Mouse (Mus musculus): ENCODE results near the gene Hbb-bh2.
"Not testable (repeated sequence)": the region's sequence is repeated elsewhere in the genome, so short reads cannot be mapped to it uniquely, and the experiment has no call there.

Hbb-bh2 gene

DNA sequence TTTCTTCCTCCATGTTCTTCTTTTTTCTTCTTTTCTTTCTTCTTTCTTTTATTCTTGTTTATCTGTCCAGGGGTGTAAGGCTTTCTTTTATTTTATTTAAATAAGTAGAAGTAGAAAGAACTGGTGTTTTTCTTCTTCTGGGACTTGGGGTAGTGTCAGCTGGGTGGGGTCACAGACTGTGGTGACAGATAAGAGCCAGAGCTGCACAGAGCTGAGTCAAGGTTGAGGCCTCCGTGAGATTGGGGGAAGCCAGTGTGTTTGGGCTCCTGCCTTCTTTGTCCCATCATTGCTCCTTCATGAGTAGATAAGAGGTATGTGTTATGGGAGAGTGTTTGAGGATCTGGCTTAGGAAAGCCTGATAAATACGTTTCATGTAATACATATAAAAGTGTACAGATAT is 18.8 kb upstream of the Hbb-bh2 start:
- TF ChIP-seq CTCF (conservative IDR thresholded peaks at IDR 0.05; ENCODE audit: low read length) (no peak), POU5F1 (IDR thresholded peaks at IDR 0.05; ENCODE audit: borderline replicate concordance, low read length) (no peak), NANOG (IDR thresholded peaks at IDR 0.05; ENCODE audit: borderline replicate concordance, low read length) (no peak)
- H3K27me3 ChIP-seq (ENCODE audit: insufficient read depth, low read length), result no peaks in the 10 kb centered on the region
- no peaks in the 10 kb centered on the region for H3K9me3 ChIP-seq (ENCODE audit: low read length)
- H3K4me1 ChIP-seq (replicated peaks; ENCODE audit: low read depth, low read length), result peaks cover 10% of the 10 kb centered on the region
- no peak overlapping the region for H3K4me3 ChIP-seq (replicated peaks; ENCODE audit: low read length)
- no peaks in the 10 kb centered on the region for H3K36me3 ChIP-seq (ENCODE audit: insufficient read depth, low read length)

DNA sequence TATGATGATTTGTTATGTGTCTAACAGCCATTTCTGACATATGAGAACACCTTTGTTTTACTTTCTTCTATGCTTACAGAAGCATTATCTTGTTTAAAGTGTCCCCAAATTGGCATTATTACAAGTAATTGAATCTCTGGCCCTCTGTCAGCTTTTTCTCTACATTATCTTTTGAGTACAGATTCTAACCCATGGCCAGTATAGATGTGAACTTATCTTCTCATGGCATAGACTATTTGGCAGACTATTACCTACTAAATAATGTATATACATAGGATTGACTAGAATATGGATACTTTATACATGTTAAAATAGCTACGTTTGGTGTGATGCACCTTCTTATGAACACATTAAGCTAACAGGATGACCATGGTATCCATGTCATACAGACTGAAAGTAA is 14.3 kb upstream of the Hbb-bh2 start:
- H3K9me3 ChIP-seq (ENCODE audit: low read length), result no peaks in the 10 kb centered on the region
- H3K4me1 ChIP-seq (replicated peaks; ENCODE audit: low read depth, low read length), result no peaks in the 10 kb centered on the region
- H3K27me3 ChIP-seq (ENCODE audit: insufficient read depth, low read length), result no peaks in the 10 kb centered on the region
- no peak overlapping the region for H3K4me3 ChIP-seq (replicated peaks; ENCODE audit: low read length)
- TF ChIP-seq NANOG (IDR thresholded peaks at IDR 0.05; ENCODE audit: borderline replicate concordance, low read length), result no peak
- no peaks in the 10 kb centered on the region for H3K36me3 ChIP-seq (ENCODE audit: insufficient read depth, low read length)

DNA sequence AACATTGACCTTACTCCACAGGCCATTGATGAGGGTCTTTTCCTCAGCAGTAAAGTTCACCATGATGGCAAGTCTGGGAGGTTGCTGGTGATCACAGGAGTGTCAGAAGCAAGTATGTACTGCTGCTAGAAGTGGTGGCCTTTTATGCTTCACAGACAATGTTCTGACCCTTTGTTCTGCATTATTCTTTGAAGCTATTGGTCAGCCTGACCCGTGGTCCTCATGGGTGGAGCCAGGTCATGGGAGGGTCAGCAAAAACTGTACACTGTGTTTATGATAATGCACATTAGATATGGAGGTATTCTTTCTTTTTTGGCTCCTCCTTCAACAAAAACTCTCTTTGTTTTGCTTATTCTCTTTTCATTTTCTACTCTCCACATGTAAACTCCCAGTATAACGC is 12.8 kb upstream of the Hbb-bh2 start, which contains the start of gene Hbb-y:
Gene Hbb-y, minus strand, starts transcription at position 127 of the 400 bp plus-strand sequence.
- Histone ChIP-seq H3K4me3 (replicated peaks; ENCODE audit: low read length) (no peak within 1 kb of the TSS), H3K4me1 (replicated peaks; ENCODE audit: low read depth, low read length) (no peaks in the 10 kb centered on the region), H3K27me3 (ENCODE audit: insufficient read depth, low read length) (no peaks in the 10 kb centered on the region), H3K9me3 (ENCODE audit: low read length) (no peaks in the 10 kb centered on the region), H3K36me3 (ENCODE audit: insufficient read depth, low read length) (no peaks in the 10 kb centered on the region)
- TF ChIP-seq POU5F1 (IDR thresholded peaks at IDR 0.05; ENCODE audit: borderline replicate concordance, low read length) (no peak), CTCF (conservative IDR thresholded peaks at IDR 0.05; ENCODE audit: low read length) (no peak), NANOG (IDR thresholded peaks at IDR 0.05; ENCODE audit: borderline replicate concordance, low read length) (no peak)

DNA sequence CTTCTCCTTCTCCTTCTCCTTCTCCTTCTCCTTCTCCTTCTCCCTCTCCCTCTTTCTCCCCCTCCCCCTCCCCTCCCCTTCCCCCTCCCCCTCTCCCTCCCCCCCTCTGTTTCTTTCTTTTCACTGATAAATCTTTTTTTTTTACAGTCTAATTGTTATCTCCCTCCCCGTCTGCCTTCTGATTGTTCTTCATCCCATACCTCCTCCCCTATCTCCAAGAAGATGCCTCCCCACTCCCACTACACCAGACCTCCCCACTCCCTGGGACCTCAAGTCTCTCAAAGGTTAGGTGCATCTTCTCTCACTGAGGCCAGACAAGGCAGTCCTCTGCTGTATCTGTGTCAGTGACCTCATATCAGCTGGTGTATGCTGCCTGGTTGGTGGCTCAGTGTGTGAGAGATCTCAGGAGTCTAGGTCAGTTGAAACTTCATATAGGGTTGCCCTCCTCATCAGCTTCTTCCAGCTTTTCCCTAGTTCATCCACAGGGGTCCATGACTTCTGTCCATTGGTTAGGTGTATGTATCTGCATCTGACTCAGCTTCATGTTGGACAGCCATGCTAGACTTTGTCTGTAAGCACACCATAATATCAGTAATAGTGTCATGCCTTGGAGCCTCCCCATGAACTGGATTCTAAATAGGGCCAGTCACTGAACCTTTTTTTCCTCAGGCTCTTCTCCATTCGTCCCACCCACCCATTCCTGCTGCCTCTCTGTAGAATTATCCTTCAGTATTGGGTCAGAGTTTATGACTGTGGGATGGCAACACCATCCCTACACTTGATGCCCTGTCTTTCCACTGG is 4.4 kb upstream of the Hbb-bh2 start:
- Histone ChIP-seq H3K4me1 (replicated peaks; ENCODE audit: low read depth, low read length) (no peaks in the 10 kb centered on the region), H3K36me3 (ENCODE audit: insufficient read depth, low read length) (no peaks in the 10 kb centered on the region), H3K9me3 (ENCODE audit: low read length) (no peaks in the 10 kb centered on the region), H3K4me3 (replicated peaks; ENCODE audit: low read length) (no peak overlapping the region), H3K27me3 (ENCODE audit: insufficient read depth, low read length) (no peaks in the 10 kb centered on the region)
- TF ChIP-seq NANOG (IDR thresholded peaks at IDR 0.05; ENCODE audit: borderline replicate concordance, low read length) (no peak), CTCF (conservative IDR thresholded peaks at IDR 0.05; ENCODE audit: low read length) (no peak), POU5F1 (IDR thresholded peaks at IDR 0.05; ENCODE audit: borderline replicate concordance, low read length) (no peak)

GRCm38 (mm10) chr7:103843034-103843433 is 2.7 kb upstream of the Hbb-bh2 start, which contains the start of gene Hbb-bh1:
Gene Hbb-bh1 (minus strand): TSS chr7:103843164.
- Histone ChIP-seq H3K27me3 (ENCODE audit: insufficient read depth, low read length) (no peaks in the 10 kb centered on the region), H3K9me3 (ENCODE audit: low read length) (no peaks in the 10 kb centered on the region), H3K4me1 (replicated peaks; ENCODE audit: low read depth, low read length) (no peaks in the 10 kb centered on the region), H3K4me3 (replicated peaks; ENCODE audit: low read length) (no peak within 1 kb of the TSS), H3K36me3 (ENCODE audit: insufficient read depth, low read length) (no peaks in the 10 kb centered on the region)
- TF ChIP-seq CTCF (conservative IDR thresholded peaks at IDR 0.05; ENCODE audit: low read length) (no peak), NANOG (IDR thresholded peaks at IDR 0.05; ENCODE audit: borderline replicate concordance, low read length) (no peak), POU5F1 (IDR thresholded peaks at IDR 0.05; ENCODE audit: borderline replicate concordance, low read length) (no peak)

GRCm38 (mm10) chr7:103827808-103828207 is 12.5 kb downstream of the Hbb-bh2 start, which contains the start of gene Hbb-bs:
Gene Hbb-bs (minus strand): TSS chr7:103828096.
- H3K36me3 ChIP-seq (ENCODE audit: insufficient read depth, low read length), result no peaks in the 10 kb centered on the region
- no peak for TF ChIP-seq CTCF (conservative IDR thresholded peaks at IDR 0.05; ENCODE audit: low read length)
- no peak for TF ChIP-seq POU5F1 (IDR thresholded peaks at IDR 0.05; ENCODE audit: borderline replicate concordance, low read length)
- no peak for TF ChIP-seq NANOG (IDR thresholded peaks at IDR 0.05; ENCODE audit: borderline replicate concordance, low read length)
- H3K9me3 ChIP-seq (ENCODE audit: low read length), result no peaks in the 10 kb centered on the region
- no peaks in the 10 kb centered on the region for H3K27me3 ChIP-seq (ENCODE audit: insufficient read depth, low read length)
- H3K4me3 ChIP-seq (replicated peaks; ENCODE audit: low read length), result no peak within 1 kb of the TSS
- no peaks in the 10 kb centered on the region for H3K4me1 ChIP-seq (replicated peaks; ENCODE audit: low read depth, low read length)

- not testable (repeated sequence) for H3K4me1 ChIP-seq (replicated peaks; ENCODE audit: low read depth, low read length); H3K36me3 ChIP-seq (ENCODE audit: insufficient read depth, low read length); H3K4me3 ChIP-seq (replicated peaks; ENCODE audit: low read length); H3K9me3 ChIP-seq (ENCODE audit: low read length); H3K27me3 ChIP-seq (ENCODE audit: insufficient read depth, low read length)
These were observed 13.2 kb downstream of the Hbb-bh2 start for GRCm38 (mm10) chr7:103827139-103827538.

DNA sequence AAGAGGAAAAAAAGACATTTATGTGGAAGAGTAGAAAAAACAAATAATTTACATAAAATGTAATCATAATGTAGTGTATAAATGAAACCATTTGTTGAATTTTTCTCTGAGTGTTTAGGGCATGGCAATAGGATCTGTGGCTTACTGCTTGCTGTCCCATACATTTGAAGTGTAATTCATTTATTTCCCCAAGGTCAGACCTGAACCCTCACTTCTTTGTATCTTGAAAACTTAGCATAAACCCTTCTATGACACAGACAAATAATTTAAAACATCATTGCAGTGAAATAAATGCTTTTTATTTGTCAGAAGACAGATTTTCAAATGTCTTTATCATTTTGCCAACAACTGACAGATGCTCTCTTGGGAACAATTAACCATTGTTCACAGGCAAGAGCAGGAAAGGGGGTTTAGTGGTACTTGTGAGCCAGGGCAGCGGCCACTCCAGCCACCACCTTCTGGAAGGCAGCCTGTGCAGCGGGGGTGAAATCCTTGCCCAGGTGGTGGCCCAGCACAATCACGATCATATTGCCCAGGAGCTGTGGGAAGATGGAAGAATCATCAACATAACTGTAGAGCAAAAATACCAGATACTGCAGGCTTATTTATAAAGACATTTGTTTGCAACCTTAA is 13.9 kb downstream of the Hbb-bh2 start:
- H3K9me3 ChIP-seq (ENCODE audit: low read length), result no peaks in the 10 kb centered on the region
- TF ChIP-seq POU5F1 (IDR thresholded peaks at IDR 0.05; ENCODE audit: borderline replicate concordance, low read length) (no peak), CTCF (conservative IDR thresholded peaks at IDR 0.05; ENCODE audit: low read length) (no peak), NANOG (IDR thresholded peaks at IDR 0.05; ENCODE audit: borderline replicate concordance, low read length) (no peak)
- no peak overlapping the region for H3K4me3 ChIP-seq (replicated peaks; ENCODE audit: low read length)
- H3K36me3 ChIP-seq (ENCODE audit: insufficient read depth, low read length), result no peaks in the 10 kb centered on the region
- H3K4me1 ChIP-seq (replicated peaks; ENCODE audit: low read depth, low read length), result no peaks in the 10 kb centered on the region
- H3K27me3 ChIP-seq (ENCODE audit: insufficient read depth, low read length), result no peaks in the 10 kb centered on the region
